Mouse (Mus musculus): ENCODE measurements at regions not wholly inside any gene's neighbourhood (a gene's known extent, or its start where the extent isn't known, plus 50 kb on each side); places are given as distances from the start of the nearest gene placed in this dataset.

DNA sequence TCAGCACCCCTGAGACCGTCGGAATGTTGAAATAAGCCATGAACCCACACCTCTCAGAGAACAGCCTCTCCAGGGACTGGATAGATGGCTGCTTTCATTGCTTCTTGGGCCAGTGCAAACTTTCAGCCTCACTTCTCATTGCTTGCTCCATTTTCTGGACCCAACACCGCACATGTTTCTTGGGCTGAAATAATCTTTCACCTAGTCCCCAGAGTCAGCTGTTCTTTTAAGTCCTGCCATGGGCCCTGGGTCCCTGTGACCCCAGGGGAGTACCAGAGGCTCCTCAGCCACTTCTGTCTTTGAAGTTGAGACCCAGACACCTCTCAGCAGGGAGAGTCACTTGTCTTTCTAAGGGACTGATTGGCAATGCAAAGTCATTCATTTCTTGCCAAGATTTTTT is 201.4 kb downstream of the Fndc1 start:
- DNase-seq: no peak

DNA sequence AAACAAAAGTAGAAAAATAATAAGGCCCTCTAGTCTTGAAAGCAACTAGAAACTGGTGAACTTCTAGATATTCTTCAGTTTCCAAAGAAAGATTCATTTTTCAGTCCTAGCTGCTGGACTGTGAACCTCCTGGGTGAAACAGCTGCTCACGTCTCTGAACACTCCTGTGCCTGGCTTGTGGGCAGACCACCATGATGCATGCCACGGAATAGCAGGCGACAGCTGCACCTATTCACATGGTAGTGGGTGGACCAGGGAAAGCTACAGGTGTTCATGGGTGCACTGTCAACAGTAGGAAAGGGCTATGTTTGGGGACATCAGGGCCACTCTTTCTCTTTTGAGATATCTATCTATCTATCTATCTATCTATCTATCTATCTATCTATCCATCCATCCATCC is 203.7 kb downstream of the Fndc1 start:
- no peak for DNase-seq

DNA sequence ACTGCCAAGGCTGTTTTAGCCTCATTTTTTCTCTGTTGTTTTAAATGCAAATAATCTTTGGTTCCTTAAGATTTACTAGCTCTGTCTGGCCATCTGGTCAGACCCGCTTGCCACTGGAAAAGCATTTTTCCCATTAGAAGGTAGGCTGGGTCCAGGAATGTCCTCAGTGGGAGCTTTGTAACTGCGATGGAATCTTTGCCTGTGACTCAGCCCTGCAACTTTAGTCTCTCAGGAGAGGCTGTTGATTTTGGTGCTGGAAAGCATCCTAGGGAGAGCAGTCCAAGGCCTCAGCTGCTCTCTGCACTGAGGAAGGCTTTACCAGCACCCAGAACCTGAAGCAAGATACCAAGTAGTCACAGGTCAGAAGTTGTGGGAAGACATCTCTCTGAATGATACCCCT is 205.8 kb downstream of the Fndc1 start:
- DNase-seq: no peak

DNA sequence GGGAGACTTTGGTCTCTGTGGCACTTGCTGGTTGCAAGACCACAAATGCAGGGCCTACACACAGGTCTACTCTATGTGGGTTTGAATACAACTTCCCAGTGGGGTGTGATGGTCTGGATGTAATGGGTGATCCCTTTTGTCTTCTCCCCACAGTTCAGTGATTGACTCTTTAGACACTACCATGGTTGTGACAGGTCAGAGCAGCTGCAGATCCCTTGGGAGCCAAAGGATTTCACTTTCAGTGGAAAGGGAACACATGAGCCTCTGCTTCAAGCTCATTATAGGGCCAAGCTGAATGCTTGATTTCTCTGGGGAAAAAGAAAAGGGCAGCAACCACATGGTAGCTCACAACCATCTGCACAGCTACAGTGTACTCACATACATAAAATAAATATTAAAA is 206.9 kb downstream of the Fndc1 start:
- DNase-seq: no peak

DNA sequence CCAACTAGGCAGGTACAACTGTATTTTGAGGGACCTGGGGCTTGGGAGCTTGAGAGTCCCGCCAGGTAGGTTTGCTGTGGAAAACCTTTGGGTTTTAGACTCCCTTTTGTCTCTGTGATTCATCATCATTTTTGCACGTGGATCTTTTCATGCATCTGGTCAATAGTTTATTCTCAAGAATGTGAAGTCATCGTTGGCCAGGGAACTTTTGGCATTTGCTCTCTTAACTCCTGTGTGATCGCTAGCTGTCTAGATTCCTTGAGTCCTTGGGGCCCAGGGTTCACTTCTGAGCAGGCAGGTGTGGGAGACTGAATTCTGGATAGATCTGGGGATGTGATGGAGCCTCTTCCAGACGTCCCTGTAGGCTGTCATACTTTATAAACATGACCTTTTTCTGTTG is 207.5 kb downstream of the Fndc1 start:
- DNase-seq: no peak

DNA sequence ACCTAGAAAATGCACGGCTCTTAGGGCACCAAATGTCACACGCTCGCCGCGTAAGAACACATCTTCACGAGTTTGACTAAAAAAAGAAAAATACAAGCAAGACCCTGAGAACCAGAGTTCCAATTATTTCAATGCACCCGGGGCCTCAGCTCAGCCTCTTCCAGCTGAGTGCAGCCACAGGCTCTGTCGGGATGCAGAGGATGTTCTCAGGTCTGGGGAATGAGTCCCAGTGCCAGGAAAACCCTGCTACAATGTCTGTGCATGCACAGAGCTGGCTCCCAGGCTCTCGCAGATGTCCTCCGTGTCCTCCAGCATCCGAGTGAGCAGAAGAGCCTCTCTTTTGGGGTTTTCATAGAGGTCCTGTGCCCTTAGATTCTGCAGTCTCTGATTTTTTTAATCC is 219.1 kb downstream of the Fndc1 start:
- no peak for DNase-seq

DNA sequence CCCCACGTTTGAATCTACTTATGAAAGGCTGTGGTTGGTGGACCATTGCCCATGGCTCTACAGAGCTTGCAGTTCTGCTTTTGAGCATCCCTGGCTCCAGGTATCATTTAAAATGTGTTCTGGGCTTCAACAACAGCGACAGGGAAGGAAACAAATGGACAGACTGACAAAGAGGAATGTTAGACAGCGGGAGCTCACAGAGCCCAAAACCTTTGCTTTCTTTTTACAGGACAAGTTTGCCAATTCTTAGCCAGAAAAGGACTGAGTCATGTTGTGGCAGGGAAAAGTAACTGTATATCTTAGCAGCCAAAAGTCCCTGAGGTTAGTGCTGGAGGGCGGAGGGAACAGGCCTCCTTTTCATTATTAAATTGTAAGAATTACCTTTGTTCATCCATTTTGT is 219.7 kb downstream of the Fndc1 start:
- DNase-seq: no peak

DNA sequence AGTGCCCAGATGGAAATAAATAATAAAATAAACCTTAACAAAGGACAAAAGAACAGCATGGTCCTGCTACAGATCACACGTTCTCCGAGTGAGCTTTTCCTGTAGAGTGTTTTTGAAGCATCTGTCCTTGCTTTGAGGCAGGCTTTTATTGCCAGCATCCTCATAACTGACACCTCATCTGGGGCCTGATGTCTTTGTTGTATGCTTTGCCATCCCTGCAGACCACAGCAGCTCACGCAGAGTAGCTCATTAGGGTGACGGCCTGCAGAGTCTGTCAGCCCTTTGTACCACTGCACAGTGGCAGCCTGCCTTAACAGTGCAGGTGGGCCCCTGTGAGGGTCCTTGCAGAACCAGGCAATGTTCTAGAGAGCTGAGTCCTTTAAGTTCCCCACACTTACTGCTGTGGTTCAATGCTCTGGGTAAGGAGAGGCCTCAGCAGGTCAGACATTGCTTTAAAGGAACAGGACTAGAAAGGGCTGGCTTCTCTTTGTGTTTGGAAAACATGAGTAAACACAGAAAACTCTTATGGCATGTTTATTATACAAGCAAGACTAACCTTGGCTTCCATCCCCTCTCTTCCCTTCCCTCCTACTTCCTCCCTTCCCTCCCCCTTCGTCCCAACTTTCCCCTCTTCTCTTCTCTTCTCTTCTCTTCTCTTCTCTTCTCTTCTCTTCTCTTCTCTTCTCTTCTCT is 219.7 kb upstream of the Unc93a2 start:
- DNase-seq: no peak

DNA sequence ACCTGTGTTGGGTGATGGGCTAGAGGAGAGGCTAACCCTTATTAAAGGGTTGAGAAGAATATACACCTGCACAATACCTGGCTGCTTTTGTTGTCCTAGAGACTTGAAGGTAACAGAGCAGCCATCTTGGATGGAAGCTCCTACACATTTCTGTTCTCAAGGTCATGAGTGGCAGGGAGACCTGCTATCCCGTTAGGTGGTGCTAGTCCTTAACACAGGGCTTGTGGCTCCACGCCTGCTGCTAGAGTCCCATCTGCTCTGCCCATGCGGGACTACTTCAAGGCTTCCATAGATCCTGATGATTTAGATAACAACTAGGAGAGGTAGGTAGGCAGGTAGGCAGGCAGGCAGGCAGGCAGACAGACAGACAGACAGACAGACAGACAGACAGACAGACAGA is 218.8 kb upstream of the Unc93a2 start:
- no peak for DNase-seq

DNA sequence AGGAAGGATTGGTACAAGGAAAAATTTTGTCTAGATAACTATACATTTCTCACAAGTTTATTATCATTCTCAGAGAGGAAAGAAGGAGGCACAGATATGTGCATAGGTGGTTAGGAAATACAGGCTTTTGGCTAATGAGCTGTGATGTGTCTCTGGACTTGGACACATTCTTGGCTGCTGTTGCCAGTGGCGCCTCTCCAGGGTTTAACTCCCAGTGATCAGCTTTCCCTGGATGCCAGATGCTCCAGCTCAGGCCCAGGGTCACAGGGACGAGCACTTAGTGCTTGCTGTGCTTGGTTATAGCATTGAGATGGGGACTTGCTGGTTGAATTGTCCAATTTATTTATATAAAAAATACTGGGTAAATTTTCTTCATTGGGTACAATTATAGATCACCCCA is 215.3 kb upstream of the Unc93a2 start:
- no peak for DNase-seq

DNA sequence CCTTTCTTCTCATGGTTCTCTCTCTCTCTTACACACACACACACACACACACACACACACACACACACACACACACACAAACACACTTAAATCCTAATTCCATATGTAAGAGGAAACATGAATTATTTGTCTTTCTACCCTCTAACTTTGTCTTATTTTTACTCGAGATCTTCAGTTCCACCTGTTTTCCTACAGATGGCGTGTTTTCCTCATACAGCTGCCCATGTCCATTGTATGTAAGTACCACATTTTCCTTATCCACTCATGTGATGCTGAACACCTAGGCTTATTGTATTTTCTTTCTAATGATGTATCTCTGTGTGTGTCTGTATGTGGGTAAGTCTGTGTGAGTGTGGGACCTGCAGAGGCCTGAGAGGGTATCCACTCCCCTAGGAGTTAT is 212.2 kb upstream of the Unc93a2 start:
- DNase-seq: no peak

DNA sequence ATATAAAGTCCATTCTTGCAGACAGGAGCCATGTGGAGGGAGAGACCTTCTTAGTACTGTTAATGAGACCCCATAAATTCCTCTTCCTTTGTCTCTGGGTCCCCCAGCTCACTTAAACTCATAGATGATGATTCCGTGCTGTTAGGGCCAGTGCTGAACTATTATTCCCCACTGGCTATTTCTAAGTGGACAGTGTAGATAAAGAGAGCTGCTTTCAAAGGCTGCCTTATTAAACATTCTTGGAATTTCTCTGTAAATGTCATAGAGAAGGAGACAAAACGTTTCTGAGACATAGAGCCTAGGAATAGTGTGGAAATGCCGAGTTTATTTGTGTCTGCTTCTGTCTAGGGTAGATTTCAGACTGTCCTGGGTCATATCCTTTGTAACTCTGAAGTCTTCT is 209.5 kb upstream of the Unc93a2 start:
- no peak for DNase-seq

DNA sequence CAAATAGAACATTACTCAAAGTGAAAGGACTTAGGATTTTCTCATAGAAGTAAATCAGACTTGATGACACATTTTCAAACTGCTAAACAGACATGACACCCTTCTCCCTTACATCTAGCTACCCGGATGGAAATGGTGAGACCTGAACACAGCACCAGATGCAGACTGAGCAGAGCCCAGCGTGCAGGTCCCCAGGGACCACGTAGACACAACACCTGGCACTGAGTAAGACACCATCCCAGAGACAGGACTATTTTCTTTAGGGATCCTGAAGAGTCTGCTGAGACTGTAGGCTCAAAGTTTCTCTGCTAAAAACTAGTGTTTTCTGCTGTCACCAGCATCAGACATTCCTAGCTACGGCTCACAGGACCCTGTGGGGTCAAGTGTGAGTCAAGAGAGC is 207.2 kb upstream of the Unc93a2 start:
- no peak for DNase-seq

DNA sequence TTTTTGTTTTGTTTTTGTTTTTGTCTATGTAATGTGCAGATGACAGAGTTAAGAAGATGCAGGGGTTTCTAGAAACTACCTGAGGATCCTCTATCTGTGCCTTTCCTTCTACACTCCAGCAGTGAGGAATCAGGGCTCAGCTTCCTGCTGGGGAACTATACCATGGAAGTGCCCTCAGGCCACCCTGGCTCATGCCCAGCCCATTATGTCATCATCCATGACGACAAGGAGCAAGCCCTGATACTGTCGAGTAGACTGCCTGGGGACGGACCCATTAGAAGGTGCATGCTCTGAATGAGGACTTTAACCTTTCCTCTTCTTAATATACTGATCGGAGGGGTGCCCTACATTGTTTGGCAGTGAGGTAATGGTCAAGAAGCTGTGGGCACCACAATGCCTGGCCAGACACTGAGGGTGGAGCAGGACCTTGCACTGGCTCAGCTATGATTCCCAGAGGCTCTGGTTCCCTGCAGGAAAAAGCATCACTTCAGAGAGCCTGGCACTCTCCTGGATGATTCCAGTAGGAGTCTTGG is 197.7 kb upstream of the Unc93a2 start:
- no peak for DNase-seq

DNA sequence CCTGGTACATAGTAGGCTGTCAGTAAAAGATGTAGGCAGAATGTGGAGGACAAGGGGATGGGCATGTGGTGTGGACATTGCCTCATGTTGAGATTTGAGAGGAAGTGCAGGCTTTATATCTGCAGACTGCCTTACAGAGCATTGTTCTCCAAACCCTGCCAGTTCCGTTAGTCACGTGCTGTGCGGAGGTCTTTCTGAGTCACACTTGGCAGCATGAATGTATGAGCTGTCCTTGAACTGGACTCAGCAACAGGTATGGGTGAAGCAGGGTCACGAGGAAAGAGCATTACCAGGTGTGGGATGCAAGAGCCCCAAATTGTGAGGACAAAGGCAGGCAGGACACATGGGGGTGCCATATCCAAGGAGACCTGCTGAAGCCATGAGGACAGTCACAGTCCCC is 193.8 kb upstream of the Unc93a2 start:
- DNase-seq: no peak

DNA sequence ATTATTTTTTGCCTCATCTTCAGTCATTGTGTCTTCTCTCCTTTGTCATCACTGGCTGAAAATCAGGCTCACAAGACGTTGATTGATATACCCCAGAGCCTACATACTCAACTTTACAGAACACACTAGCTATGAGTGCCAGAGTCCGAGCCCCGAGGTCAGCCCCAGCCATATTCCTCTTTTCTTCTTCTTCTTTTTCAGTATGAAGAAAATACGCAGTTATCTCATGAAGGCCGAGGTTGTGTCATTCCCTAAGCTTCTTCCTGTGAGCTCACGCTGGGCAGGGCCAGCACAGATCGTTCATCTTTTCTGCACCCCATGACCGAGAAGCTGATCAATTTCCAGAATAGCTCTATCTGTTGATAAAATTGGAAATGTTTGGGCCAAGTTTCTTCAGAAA is 192.7 kb upstream of the Unc93a2 start:
- DNase-seq: no peak

DNA sequence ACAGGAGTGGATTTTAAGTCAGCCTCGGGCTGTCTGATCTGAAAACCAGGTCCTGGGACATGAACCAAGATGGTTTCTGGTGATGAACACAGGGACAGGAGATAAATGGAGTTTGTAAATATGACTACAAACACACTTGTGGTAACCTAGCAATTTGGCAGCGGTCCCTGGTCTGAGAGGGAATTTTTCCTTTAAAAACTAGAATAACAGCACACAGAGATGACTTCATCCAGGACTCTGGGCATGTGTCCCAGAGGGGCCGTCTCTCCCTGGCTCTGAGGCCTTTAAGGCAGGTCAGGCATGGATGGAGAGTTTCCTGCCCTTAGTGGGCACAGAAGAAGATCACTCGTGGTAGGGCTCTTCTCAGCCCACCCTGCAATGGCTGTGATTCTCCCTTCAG is 192.0 kb upstream of the Unc93a2 start:
- peak; percentile 36 for DNase-seq

DNA sequence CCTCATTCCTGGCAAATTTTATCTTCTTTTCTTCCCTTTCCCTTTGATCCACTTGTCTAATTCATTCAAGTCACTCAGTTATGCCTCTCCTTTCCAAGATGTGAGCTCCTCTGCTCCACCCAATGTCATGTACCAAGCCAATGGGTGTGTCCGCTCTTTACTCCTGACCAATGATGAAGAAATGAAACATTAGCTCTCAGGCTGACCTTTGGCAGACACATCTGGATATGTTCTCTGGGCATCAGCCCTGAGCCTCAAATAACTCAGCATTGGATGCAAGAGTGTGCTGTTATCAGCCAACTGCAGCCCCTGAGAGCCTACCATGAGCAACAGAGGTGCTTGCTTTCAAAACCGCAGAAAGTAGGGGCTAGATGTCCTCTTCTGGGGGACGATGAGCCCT is 186.2 kb upstream of the Unc93a2 start:
- DNase-seq: no peak

DNA sequence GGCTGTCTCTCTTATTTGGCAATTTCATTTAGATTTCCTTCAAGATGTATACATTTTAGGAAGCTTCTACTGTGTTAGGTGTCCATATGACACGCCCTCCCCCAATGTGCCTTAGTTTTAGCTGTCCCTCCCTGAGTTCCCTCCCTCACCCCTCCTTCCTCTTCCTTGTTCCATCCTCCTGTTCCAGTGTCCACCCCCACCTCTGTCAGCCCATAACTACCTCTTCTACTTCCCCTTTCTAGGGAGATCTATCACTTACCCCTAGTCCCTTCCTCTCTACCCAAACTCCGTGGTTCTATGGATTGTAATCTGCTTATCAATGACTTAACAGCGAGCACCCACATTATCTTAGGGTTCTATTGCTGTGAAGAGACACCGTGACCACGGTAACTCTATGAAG is 183.2 kb upstream of the Unc93a2 start:
- DNase-seq: no peak

DNA sequence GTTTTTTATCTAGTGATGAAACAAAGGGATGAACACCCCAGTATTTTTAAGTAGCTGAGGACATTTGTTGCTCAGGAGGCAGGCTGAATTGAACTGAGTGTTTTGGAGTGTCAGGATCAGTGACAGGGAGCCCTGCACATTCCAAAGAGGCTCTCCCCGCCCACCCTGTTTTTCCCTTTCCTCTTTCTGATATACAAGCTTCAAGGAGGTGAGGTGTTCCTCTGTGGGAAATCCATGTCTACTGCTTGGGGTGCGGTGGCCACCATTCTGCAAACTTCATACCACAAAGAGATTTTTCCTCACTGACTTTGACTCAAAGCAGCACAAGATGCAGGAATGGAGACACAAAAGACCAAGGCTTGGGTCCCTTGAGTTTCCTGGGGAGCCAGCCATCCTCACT is 180.5 kb upstream of the Unc93a2 start:
- no peak for DNase-seq

DNA sequence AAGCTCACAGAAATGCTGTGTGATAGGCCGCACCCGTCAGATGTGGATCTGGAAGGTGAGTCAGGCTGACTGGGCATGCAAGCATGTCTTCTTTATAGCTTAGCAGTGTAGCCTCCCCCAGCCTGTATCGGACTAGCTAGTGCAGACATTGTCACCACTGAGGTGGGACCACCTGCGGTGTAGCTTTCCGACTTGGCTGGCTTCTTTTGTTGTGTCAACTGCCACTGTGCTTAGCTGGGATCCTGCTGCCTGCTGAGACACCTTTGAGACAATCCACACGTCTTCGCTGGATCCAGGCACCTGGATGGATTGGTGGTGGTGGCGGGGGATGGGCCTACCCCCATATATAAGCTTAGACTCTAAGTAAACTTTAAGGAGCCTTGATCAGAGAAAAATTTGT is 177.7 kb upstream of the Unc93a2 start:
- no peak for DNase-seq

DNA sequence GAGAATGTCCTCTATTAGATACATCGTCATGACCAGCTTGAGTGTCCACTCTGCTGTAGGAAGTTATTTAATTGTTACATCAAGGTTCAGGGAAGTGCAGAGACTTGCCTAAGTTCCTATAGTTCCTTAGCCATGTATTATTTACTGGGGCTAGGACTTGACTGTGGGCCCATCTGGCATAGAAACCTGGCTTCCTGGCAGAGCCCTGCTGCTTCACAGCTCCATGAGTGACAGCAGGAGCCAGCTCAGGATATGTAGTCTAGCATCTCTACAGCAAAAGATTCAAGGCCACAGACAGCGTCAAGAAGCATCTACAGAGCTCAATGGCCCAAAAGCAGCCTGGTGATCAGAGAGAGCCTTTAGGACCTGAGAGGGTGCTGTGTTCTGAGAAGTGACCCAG is 163.2 kb upstream of the Unc93a2 start:
- no peak for DNase-seq

DNA sequence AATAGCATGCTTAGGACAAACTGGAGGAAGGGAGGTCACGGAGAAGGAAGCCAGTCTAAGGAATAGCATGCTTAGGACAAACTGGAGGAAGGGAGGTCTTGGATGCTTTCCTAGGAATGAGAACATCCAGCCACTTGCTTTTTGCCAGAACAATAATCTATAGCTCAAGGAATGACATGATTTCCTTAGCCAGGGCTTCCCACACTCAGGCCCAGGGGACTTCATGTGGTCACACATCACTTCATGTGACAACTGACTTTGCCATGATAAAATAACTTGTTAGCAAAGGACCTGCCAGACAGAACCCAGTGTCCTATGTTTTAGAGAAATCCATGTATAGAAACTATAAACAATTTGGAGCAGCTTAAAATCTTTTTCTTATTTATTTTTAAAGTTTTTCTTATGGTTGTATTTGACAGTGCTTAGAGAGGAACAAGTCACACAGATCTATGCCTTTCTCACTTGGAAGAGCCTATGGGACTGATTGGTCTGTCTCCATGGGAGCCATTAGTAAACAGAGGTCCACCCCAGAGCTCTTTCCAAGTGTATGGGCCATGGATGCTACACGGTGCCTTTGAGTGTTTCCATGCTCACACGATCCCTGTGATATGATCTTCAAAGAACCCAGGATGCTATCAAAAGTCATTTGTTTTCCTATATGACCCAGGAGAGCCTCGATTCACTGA is 153.3 kb upstream of the Unc93a2 start:
- DNase-seq: no peak

DNA sequence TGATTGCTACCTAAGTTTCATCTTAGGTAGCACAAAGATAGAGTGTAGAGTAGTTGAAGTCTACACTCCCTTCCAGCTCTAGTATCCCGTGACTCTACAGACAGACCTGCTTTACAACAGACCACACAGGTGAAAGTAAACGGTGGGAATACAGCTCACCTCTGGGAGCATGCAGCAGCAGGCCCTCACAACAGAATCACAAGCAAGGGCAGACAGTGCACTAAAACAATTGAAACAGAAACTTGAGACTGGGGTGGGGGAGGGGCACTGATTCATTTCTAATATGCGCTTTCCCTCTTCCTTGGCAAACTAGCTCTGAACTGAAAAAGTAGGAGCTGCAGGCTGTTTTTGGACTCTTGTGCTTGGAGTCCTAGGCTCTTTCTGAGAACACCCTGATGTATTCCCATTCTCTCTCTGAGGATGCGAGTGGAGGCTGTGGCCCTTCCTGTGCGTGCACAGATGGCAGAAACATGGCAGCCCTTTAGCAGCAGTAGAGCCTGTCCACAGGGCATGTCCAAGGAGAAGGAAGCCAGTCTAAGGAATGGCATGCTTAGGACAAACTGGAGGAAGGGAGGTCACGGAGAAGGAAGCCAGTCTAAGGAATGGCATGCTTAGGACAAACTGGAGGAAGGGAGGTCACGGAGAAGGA is 152.5 kb upstream of the Unc93a2 start:
- DNase-seq: no peak
